Mouse (Mus musculus) heart, adult 8-10 months (tissue): Measurements from ENCODE around the gene Dhx32. TPM values are rescaled to one million over a fixed set of nuclear protein-coding genes. Genes with fewer than 3 reads are reported as not detected.
"Not testable (repeated sequence)": the region's sequence is repeated elsewhere in the genome, so short reads cannot be mapped to it uniquely, and the experiment has no call there.

Experiments used
- DNase-seq: peaks from one replicate; pipeline ENCODE4 v3.0.0; 2022; ENCODE audit warnings: low spot score
- total RNA-seq, 4 experiments: library from RNA; stranded (reverse); gene quantifications; 2 replicates each; pipeline ENCODE4 v1.2.4; 2022

Gene Dhx32
- total RNA-seq, 4 experiments from 2014 or later, result 42.9 to 61.1 (median 50.7) TPM

DNA sequence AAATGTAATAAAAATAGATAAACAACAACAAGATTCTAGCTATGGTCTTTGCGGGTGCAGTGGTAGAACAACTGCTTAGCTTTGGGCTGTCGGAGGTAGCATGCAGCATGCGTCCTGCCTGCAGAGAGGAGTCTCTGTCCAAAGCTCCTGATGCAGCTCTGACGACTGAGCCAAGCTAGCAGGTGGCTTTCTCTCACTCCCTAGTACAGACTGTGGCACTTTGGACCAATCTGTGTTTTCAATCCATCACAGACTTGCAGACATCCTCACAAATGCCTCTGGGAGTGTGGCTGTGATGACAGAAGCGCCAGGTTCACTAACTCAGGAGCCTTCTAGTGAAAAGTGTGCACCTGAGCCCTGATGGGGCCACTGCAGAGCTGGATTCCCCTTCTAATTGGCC is 53.2 kb downstream of the Dhx32 start:
- DNase-seq, result no peak

DNA sequence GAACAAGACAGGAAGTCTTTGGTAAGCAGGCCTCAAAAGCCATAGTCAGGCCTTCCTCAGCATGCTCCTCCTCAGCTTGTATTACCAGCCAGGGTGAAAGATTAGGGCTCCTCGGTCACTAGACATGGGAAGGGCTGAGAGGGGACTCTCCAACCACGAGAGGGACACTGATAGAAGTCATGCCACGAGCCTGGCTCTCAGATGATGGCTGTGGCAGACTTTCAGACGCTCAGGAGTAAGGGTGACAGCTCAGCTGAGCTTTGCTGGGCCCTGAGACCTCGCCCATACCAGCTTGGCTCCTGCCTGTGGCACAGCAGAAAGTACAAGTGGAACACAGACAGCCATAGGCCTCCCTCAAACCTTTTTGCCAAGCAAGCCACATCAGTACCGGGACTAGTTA is 55.5 kb downstream of the Dhx32 start:
- DNase-seq, result no peak

DNA sequence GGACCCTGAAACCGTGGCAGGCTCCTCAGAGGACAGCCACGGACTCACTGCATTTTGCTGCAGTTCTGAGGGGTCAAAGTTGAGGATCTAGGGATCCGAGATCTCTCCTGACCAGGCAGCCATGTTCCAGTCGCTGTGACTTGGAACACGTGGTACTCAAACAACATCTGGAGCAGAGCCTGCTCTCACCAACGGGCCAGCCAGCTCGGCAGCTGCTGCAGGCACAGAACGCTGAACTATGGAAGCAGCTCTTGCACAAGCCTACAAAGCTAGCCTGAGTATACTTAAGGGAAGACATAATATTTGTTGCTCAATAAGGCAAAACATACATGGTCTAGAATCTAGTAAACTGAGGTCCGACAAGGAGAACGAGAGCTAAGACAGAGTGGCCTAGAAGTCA is 57.0 kb downstream of the Dhx32 start:
- no peak for DNase-seq

- DNase-seq, result no peak
Measured at GRCm38 (mm10) chr7:133724844-133725243, 57.7 kb downstream of the Dhx32 start.

DNA sequence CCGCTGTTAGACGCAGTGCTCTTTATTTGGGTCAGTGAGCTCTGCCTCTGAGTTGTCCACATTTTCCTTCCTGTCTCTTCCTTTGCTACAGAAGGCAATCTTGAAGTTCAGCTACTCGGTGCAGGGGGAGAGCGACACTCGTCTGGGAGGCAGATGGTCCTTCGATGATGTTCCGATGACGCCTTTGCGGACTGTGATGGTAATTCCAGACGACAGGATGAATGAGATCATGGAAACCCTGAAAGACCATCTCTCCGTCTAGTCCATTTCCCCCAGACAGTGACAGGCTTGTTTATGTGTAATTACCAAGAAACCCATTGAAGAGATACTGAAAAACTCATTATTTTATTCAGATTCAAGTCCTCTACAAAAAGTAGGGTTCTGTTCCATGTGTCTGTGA is 61.9 kb downstream of the Dhx32 start:
- no peak for DNase-seq

- DNase-seq, result no peak
Measured at GRCm38 (mm10) chr7:133718580-133718979, 63.9 kb downstream of the Dhx32 start.

GRCm38 (mm10) chr7:133715387-133715786 is 67.1 kb downstream of the Dhx32 start:
- no peak for DNase-seq

DNA sequence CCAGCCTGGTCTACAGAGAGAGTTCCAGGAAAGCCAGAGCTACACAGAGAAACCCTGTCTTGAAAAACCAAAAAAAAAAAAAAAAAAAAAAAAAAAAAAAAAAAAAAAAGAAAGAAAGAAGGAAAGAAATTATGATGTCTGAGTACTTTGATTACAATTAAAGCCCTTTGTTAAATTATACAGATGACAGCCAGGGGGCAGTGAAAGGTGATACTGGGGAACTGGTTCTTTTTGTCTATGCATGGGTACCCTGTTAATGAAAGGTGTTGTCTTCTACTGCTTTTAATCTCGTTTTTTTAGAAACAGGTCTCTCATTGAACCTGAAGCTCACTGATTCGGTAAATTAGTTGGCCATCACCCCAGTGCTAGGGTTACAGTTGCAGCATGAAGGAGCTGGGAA is 75.2 kb downstream of the Dhx32 start:
- peak; percentile 28 for DNase-seq

- DNase-seq, result no peak
Measured at GRCm38 (mm10) chr7:133703906-133704305, 78.6 kb downstream of the Dhx32 start.

DNA sequence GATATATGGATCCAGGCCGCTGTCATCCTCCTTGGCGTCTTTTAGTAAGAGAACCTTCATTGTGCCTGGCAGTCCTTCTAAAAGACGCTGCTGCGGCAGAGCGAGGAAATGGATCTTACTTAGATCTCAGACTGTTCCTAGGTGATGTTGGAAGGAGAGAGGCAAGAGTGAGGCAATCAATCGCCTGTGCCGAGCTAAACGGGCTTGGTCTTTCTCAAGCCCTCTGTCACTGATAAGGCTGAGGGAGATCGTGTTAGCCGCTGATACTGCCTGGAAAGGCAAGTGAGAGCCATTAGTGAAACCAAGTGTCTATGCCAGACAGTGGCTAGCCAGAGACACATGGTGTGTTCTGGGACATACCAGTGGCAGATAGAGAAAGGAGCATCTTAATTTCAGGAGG is 80.2 kb downstream of the Dhx32 start:
- no peak for DNase-seq

DNA sequence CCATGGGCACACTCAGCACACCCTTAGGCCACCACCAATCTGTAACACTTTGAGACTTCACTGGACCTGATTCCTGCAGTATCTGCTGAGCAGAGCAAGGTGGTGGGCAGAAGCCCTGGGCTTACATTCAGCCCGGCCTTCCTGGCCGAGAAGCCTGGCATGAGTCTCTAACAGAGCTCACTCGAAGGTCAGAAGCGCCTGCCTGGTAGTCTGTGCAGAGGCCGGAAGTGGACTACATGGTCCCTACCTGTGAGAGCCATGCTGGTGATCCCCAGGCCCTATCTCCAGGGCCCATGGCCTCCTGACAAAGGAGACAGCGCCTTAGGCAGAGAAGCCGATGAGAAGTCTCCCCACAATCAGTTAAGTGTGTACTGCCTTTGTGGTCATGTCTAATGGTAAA is 81.2 kb downstream of the Dhx32 start:
- DNase-seq, result no peak

- no peak for DNase-seq
Measured at GRCm38 (mm10) chr7:133699885-133700284, 82.6 kb downstream of the Dhx32 start.

GRCm38 (mm10) chr7:133698021-133698709 is 84.4 kb downstream of the Dhx32 start:
- no peak for DNase-seq

DNA sequence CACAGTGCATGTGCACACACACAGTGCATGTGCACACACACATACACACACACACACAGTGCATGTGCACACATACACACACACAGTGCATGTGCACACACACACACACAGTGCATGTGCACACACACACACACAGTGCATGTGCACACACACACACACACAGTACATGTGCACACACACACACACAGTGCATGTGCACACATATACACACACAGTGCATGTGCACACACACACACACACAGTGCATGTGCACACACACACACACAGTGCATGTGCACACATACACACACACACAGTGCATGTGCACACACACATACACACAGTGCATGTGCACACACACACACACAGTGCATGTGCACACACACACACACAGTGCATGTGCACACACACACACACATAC is 96.9 kb downstream of the Dhx32 start:
- not testable (repeated sequence) for DNase-seq

- no peak for DNase-seq
Measured at GRCm38 (mm10) chr7:133684701-133685100, 97.8 kb downstream of the Dhx32 start.

- no peak for DNase-seq
Measured at GRCm38 (mm10) chr7:133684110-133684509, 98.4 kb downstream of the Dhx32 start.

DNA sequence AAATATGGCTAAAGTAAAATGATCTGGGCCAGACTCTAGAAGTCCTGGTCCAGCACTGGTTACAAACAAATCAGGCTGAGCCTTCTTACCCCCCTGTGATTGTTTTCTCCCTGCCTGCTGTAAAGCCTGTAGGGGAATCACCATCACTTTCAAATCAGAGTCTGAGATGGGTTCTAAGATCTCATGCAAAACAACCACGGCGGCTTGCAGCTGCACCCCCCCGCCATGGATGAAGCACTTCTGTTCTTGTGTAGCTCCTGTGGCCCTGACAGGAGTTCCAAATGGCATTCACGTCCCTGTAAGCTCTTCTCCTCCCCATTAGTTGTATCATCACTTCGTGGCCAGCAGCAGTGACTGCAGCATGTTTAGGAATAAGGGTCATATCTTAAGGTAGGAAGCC is 98.9 kb downstream of the Dhx32 start:
- no peak for DNase-seq

GRCm38 (mm10) chr7:133679961-133680360 is 102.6 kb downstream of the Dhx32 start, which contains the start of gene Mmp21:
Gene Mmp21, minus strand, starts transcription at chr7:133680061.
- no peak for DNase-seq

GRCm38 (mm10) chr7:133679439-133679838 is 103.1 kb downstream of the Dhx32 start:
- DNase-seq, result no peak

DNA sequence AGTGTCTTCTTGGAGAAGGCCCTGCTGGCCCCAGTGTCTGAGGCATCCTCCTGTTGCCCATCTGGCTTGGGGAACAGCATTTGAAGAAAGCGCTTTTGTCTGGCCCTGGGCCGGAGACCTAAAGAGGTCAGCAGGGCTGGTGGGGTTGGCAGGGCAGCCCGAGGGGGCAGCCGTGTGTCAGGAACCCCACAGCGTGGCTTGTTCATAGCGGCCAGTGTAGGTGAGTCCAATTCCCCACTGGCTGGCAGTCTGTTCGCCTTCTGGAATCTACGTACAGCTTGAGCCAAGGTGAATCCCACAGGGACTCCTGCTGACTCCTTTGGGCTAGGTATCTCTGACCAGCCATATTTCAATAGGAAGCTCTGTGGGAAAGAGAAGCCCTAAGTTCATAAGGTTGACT is 103.8 kb downstream of the Dhx32 start:
- DNase-seq, result no peak

- DNase-seq, result no peak
Measured at GRCm38 (mm10) chr7:133676002-133676401, 106.5 kb downstream of the Dhx32 start.
